Mouse (Mus musculus) bone marrow, adult 2 months (tissue): ENCODE results near the gene Borcs5.

ENCODE experiments used
- CTCF ChIP-seq: fragments of 200-500 bp; IDR thresholded peaks from 2 replicates; pipeline ENCODE4 v1.5.1; 2011; ENCODE audit warnings: low read length, control low read depth; ENCODE audit not compliant: control insufficient read depth, insufficient read depth
- POLR2A ChIP-seq: fragments of 200-500 bp; IDR thresholded peaks from 2 replicates; pipeline ENCODE4 v1.6.1; 2011; ENCODE audit warnings: low read depth, mild to moderate bottlenecking, control low read depth, low read length, borderline replicate concordance; ENCODE audit not compliant: control insufficient read depth

DNA sequence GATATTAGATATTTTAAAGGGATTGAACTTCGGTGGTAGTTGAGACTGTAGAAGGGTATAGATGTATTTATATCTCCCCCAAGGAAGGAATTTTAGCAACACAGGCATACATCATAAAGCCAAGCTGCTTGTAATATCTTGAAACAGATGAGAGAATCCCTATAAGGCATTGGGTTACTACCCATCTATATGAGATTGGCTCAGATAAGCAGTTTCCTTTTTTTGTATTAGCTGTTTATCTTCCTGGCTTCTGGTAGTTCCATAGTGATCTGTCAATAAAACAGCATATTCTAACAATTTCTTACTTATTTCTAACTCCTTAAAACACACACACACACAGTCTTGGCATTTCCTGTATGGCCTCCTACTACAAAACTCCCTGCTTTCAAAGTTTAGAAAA, 590 bp downstream of the Borcs5 start:
- TF ChIP-seq CTCF (no peak), POLR2A (no peak)
